Mouse (Mus musculus): ENCODE measurements at regions not wholly inside any gene's neighbourhood (a gene's known extent, or its start where the extent isn't known, plus 50 kb on each side); places are given as distances from the start of the nearest gene placed in this dataset.

DNA sequence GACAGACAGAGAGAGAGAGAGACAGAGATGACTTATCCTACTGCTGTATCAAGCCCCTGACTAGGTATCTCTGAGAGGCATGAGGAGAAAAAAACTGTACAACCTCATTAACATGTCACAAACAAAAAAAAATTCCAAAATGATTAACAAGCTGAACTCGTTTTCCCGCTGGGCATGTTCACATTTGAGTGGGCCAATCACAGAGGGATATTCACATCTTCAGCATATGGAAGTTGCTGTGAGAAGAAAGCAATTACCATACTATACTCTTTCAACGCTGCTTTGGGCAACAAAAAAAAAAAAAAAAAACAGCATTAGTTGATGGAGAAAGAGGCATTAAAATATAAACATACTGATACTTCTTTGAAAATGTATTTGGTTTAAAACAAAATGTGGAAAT is 148.8 kb upstream of the Negr1 start:
- H3K9me3 ChIP-seq = no peaks in the 10 kb centered on the region
- H3K36me3 ChIP-seq = no peaks in the 10 kb centered on the region
- no peak overlapping the region for H3K4me3 ChIP-seq
- no peak for DNase-seq (ENCODE audit: low spot score)
- no peak overlapping the region for H3K27ac ChIP-seq
- no peaks in the 10 kb centered on the region for H3K4me1 ChIP-seq (replicated peaks)
- no peaks in the 10 kb centered on the region for H3K27me3 ChIP-seq (ENCODE audit: insufficient read depth, poor library complexity, severe bottlenecking)
- 86% methylated on average over 3 of the region's 3 CpGs for WGBS

DNA sequence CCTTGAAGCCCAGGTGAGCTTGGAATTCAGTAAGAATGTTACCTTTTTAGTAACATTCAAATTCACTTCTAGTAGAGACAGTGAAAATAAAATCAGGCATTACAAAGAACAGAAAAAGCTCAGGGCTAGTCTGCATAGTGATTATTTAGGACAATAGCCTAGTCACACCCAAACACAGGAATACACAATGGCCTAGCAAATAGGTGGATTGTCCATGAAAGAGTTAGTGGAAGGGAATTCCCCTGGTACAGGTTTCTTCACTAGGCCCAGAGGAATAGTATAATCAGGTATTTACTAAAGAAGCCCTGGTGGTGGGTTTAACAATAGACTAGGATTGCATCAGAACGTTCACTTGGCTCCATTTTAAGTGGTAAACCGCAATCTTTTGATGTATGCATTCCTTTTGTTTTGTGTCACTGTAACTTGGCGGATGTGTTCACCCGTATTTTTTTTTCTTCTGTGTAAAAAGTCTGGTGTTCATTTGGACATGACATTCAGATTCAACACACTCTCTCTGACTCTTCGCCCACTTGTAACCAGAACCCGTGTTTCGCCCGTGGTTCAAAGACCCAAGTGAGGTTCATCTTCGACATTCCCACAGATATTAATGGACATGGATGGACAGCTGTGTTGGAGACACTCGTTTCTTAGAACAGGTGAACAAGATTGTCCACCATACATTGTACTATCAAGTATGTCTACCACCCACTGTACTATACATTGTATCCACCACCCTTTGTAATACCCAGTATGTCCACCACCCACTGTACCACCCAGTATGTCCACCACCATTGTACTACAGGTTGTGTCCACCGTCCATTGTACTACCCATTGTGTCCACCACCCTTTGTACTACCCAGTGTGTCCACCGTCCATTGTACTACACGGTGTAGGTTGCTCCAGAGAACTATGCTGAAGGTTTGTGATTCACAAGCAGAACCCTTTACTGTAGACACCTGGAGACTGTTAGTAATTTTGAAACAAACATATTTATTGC is 146.9 kb upstream of the Negr1 start:
- DNase-seq (ENCODE audit: low spot score) = no peak
- no peak overlapping the region for H3K4me3 ChIP-seq
- WGBS = 91% methylated on average over 13 of the region's 13 CpGs
- no peaks in the 10 kb centered on the region for H3K36me3 ChIP-seq
- no peaks in the 10 kb centered on the region for H3K27me3 ChIP-seq (ENCODE audit: insufficient read depth, poor library complexity, severe bottlenecking)
- no peak overlapping the region for H3K27ac ChIP-seq
- H3K4me1 ChIP-seq (replicated peaks) = no peaks in the 10 kb centered on the region
- H3K9me3 ChIP-seq = no peaks in the 10 kb centered on the region

DNA sequence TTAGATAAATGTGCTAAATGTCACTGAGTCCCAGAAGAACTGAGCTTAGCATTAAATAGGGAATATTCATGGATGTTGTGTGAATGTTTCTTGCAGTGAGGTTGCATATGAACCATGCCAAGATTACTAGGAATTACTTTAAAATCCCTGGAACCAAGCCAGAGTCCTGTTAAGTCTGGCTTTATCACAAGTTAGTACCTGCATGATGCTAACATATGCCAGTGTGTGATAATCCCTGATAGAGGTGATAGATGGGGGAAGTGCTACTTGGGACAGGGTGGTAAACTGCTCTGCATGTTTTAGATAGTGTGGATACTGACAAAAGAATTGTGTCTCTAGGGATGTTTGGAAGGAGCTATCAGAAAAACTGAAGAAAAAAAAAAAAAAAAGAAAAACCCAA is 143.5 kb upstream of the Negr1 start:
- H3K4me1 ChIP-seq (replicated peaks) = no peaks in the 10 kb centered on the region
- no peaks in the 10 kb centered on the region for H3K9me3 ChIP-seq
- H3K27me3 ChIP-seq (ENCODE audit: insufficient read depth, poor library complexity, severe bottlenecking) = no peaks in the 10 kb centered on the region
- no peak overlapping the region for H3K27ac ChIP-seq
- H3K4me3 ChIP-seq = no peak overlapping the region
- no peak for DNase-seq (ENCODE audit: low spot score)
- H3K36me3 ChIP-seq = no peaks in the 10 kb centered on the region

DNA sequence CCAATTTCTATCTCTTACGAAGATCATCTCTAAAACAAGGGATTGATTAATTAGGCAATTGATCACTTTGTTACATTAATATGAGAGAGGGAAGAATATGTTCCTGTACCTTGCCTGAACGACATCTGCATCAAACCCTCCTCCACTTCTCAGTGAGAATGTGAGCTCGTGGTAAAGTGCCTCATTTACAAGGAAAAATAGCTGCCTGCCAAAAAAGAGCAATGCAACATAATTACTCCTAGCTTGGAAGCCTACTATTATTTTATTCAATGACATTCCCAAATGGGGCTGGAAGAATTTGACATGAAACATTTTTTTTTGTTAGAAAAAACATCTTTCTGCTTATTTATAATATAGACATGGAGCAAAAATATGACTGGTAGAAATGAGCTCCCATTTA is 138.5 kb upstream of the Negr1 start:
- no peak overlapping the region for H3K27ac ChIP-seq
- WGBS = 80% methylated on average over 3 of the region's 3 CpGs
- no peaks in the 10 kb centered on the region for H3K9me3 ChIP-seq
- H3K4me1 ChIP-seq (replicated peaks) = no peaks in the 10 kb centered on the region
- DNase-seq (ENCODE audit: low spot score) = no peak
- no peaks in the 10 kb centered on the region for H3K36me3 ChIP-seq
- no peak overlapping the region for H3K4me3 ChIP-seq
- H3K27me3 ChIP-seq (ENCODE audit: insufficient read depth, poor library complexity, severe bottlenecking) = no peaks in the 10 kb centered on the region

DNA sequence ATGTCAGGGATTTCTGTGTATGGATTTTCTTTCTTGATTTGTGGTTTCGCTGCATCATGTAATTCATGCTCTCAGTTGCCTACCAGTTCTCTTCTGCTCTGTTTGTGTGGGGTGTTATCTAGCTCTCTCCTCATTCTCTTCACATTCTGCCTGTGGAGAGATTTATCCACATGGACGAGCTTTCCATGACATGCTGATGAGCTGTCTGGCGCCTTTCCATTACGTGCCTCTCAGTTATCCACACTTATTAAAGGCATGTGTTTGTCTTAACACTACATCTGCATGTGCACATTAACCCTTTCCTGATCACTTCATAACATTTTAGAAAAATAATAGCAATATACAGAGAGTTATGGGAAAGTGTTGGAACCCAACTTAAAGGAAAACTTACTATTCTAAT is 106.6 kb upstream of the Negr1 start:
- 63% methylated on average over 4 of the region's 4 CpGs for WGBS
- H3K4me1 ChIP-seq (replicated peaks) = no peaks in the 10 kb centered on the region
- no peak overlapping the region for H3K27ac ChIP-seq
- H3K36me3 ChIP-seq = no peaks in the 10 kb centered on the region
- no peak overlapping the region for H3K4me3 ChIP-seq
- H3K9me3 ChIP-seq = no peaks in the 10 kb centered on the region
- no peaks in the 10 kb centered on the region for H3K27me3 ChIP-seq (ENCODE audit: insufficient read depth, poor library complexity, severe bottlenecking)
- no peak for DNase-seq (ENCODE audit: low spot score)

DNA sequence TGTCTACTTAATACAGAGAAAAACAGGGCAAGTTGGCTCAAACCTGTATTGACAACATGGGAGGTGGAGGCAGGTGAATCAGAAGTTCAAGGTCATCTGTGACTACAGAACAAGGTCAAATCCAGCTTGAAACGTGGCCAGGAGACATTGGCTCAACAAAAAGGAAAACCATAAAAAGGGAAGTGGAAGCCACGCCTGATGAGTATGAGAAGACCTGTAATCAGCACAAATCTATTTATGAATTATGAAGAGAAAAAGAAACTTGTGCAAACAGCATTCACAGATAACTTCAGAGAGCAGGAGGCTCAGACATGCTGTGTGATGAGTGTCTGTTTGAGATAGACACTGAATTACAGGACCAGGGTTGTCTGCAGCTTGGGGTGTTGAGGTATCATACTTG is 98.3 kb upstream of the Negr1 start:
- H3K27me3 ChIP-seq (ENCODE audit: insufficient read depth, poor library complexity, severe bottlenecking) = no peaks in the 10 kb centered on the region
- DNase-seq (ENCODE audit: low spot score) = no peak
- H3K4me1 ChIP-seq (replicated peaks) = no peaks in the 10 kb centered on the region
- WGBS = 78% methylated on average over 2 of the region's 2 CpGs
- no peak overlapping the region for H3K4me3 ChIP-seq
- no peaks in the 10 kb centered on the region for H3K9me3 ChIP-seq
- H3K36me3 ChIP-seq = no peaks in the 10 kb centered on the region
- no peak overlapping the region for H3K27ac ChIP-seq

DNA sequence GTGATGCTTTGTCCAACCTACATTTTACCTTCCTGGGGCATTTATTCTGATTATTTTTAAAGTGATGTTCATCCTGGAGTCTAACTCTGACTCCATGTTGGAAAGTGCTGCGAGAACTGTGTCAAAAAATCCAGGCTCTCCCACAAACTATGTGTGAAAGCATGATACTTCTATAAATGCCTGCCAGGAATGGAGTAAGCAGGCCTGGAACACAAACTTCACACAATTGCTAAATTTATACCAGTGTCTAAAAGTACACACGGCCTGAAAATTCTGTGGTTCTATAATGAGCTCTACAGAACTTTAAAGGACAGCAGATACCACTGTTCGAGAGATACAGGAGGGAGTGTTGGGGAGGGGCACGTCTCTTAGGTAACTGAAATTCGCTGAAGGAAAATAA is 96.0 kb upstream of the Negr1 start:
- Histone ChIP-seq H3K4me3 (no peak overlapping the region), H3K36me3 (no peaks in the 10 kb centered on the region), H3K27ac (no peak overlapping the region), H3K4me1 (replicated peaks) (no peaks in the 10 kb centered on the region), H3K27me3 (ENCODE audit: insufficient read depth, poor library complexity, severe bottlenecking) (no peaks in the 10 kb centered on the region), H3K9me3 (no peaks in the 10 kb centered on the region)
- 81% methylated on average over 5 of the region's 5 CpGs for WGBS
- DNase-seq (ENCODE audit: low spot score) = no peak

DNA sequence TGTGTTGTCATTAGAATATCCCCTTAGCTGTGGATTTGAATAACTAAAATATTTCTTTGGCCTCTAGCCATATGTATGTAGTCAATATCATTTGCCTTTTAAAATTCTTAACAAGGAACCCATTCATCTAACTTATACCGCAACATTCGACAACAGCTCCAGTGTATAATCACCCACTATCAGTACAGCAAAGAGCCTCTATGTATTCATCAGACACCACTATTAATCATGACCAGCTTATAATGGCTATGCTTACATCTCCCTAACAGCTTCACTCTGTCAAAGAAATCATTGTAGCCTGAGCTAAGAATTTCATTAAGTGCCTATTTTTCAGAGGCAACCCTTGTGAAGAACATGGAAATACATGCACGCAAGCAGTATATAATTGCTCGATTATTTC is 88.9 kb upstream of the Negr1 start:
- 95% methylated on average over 4 of the region's 4 CpGs for WGBS
- Histone ChIP-seq H3K9me3 (no peaks in the 10 kb centered on the region), H3K27me3 (ENCODE audit: insufficient read depth, poor library complexity, severe bottlenecking) (no peaks in the 10 kb centered on the region)

More for the DNA sequence above, 88.9 kb upstream of the Negr1 start:
- DNase-seq (ENCODE audit: low spot score) = no peak
- Histone ChIP-seq H3K4me3 (no peak overlapping the region), H3K36me3 (no peaks in the 10 kb centered on the region), H3K4me1 (replicated peaks) (no peaks in the 10 kb centered on the region), H3K27ac (no peak overlapping the region)
